Mouse (Mus musculus): ENCODE measurements around the gene Tmem253. TPM values are rescaled to one million over a fixed set of nuclear protein-coding genes. Genes with fewer than 3 reads are reported as not detected.

The Tmem253 gene
- 0.63 and 0.96 TPM in 2 replicates for polyA plus RNA-seq (2015; fragmentation: Nextera tagmentation; extraction: Ambion mirVana)

DNA sequence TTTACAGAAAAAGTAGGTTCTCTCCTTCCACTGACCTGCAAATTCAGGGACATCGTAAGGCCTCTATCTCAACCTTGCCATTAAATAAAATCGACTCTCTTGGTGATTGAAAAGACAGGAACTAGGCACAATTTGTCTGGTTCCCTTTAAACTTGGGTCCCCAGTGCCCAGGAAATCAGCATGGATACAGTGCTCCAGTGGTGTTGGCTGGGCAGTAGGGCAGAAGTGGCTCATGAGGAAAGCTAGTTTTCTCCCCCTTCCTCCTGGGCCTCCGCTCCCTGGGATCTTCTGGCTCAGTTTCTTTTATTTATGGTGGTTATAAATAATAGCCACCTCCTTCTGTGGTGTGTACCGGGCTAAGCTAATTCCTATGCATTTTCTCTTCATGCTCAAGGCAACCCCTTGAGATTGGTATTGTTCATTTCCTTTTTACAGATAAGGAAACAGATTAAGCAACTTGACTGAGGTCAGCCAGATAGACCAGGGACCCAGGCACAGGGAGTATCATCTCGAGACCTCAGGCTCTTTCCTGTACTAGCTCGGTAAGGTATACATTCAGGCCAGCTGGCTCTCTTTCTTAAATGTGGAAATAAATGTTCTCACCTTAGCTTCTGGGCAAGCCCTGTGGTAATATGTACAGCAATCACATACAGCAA is at the start of gene Tmem253:
Gene Tmem253 (plus strand): TSS at position 214 of the 656 bp plus-strand sequence.
- 25% methylated on average over 6 of the region's 6 CpGs for WGBS
- H3K27ac ChIP-seq: peak within 1 kb of the TSS; percentile 99
- no peaks in the 10 kb centered on the region for H3K27me3 ChIP-seq

DNA sequence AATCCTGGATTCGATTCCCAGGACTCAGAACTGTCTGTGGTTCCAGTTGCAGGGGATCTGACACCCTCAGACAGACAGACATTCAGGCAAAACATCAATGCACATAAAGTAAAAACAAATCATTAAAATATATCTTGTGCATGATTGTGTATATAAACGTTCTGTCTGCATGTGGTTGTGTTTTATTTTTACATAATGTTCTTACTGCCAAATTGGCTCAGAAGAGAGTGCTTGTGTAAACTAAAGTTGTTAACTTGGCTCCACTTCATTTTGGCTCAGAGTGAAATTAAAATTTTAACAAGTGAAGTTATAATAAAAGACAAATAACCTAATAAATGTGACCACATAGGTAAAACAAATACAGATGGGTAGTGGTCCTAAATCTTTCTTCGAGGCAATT is 48.1 kb upstream of the Tmem253 start:
- WGBS: 88% methylated on average over 3 of the region's 3 CpGs
- no peaks in the 10 kb centered on the region for H3K36me3 ChIP-seq (ENCODE audit: poor library complexity, severe bottlenecking)
- no peak for ATAC-seq
- H3K27ac ChIP-seq: no peak overlapping the region
- no peak overlapping the region for H3K4me3 ChIP-seq
- no peaks in the 10 kb centered on the region for H3K4me1 ChIP-seq
- no peaks in the 10 kb centered on the region for H3K9me3 ChIP-seq (replicated peaks)
- no peak overlapping the region for H3K9ac ChIP-seq
- no peak overlapping the region for H3K4me2 ChIP-seq
- 0 out of 2 replicates have a peak, but pooled peaks cover 2% of the 10 kb centered on the region for H3K27me3 ChIP-seq

More for the DNA sequence above, at the start of gene Tmem253:
- peak within 1 kb of the TSS; percentile 65 for H3K4me3 ChIP-seq
- no peak for ATAC-seq
- no peaks in the 10 kb centered on the region for H3K36me3 ChIP-seq (ENCODE audit: poor library complexity, severe bottlenecking)
- peaks cover 66% of the 10 kb centered on the region for H3K4me1 ChIP-seq
- H3K4me2 ChIP-seq: peak within 1 kb of the TSS; percentile 74
- H3K9me3 ChIP-seq (replicated peaks): no peaks in the 10 kb centered on the region
- peak within 1 kb of the TSS; percentile 93 for H3K9ac ChIP-seq

DNA sequence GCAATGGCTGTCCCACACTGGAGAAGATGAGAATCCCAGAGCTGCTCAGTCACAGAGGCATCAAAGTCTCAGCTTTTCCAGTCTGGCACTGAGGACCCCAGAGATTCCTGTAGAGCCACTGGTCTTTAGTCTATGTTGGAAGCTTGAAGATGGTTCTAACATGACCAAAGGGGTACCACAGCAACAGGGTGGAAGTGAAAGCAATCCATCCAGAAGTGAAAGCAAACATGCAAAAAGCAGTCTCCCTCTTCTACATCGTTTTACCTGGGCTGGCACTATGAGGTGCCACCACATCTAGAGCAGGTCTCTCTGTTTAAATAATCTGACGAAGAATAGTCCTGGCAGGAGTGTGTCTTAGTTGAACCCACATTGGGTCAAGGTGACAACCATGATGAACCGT is 36.2 kb upstream of the Tmem253 start:
- Histone ChIP-seq H3K27me3 (no peaks in the 10 kb centered on the region), H3K4me1 (peaks cover 11% of the 10 kb centered on the region), H3K4me2 (no peak overlapping the region), H3K9me3 (replicated peaks) (no peaks in the 10 kb centered on the region), H3K4me3 (no peak overlapping the region), H3K9ac (no peak overlapping the region), H3K27ac (no peak overlapping the region), H3K36me3 (ENCODE audit: poor library complexity, severe bottlenecking) (no peaks in the 10 kb centered on the region)
- no peak for ATAC-seq
- 84% methylated on average over 3 of the region's 3 CpGs for WGBS

DNA sequence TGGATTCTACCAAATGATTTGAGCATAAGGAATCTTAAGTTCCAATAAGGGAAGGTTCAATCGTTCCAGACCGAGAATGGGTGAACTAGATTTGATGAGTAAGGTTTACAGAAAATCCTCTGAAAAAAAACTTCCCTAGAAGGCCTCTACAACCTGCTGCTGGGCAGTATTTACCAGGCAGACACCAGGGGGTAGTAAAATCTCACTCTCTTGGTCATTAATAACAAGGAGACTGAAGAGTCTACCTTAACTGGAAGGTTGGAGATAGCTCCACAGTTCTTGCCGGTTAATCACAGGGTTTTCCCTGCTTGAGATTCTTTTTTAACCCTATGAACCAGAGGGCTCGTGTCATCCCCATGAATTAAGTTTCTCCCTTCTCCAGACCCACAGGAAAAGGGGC is 32.2 kb upstream of the Tmem253 start:
- Histone ChIP-seq H3K4me1 (peaks cover 32% of the 10 kb centered on the region), H3K9ac (0 out of 2 replicates have a peak overlapping the region, but pooled peaks have one; percentile 91), H3K4me2 (peak overlapping the region; percentile 95), H3K4me3 (peak overlapping the region; percentile 73; the same call in 1 of the 2 replicates), H3K36me3 (ENCODE audit: poor library complexity, severe bottlenecking) (peaks cover 11% of the 10 kb centered on the region), H3K27ac (no peak overlapping the region), H3K27me3 (no peaks in the 10 kb centered on the region), H3K9me3 (replicated peaks) (no peaks in the 10 kb centered on the region)
- ATAC-seq: no peak
- 62% methylated on average over 4 of the region's 4 CpGs for WGBS

DNA sequence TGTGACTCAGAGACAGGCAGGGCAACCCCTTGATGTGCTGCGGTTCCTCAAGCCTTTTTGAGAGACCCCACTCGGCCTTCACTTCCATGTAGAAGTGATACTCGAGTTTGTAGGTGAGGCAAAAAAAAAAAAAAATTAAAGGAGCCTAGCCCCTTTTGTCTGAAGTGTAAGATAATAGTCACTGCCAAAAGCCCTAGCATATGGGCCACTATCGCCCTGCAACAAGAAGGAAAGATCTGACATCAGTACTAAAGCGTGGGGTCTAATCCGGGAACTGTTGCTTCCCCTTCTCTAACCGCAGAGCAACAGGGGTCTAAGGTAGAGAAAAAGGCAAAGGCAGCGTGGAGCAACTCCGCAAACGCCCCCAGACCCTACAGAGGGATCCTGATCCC is 31.6 kb upstream of the Tmem253 start:
- Histone ChIP-seq H3K9me3 (replicated peaks) (no peaks in the 10 kb centered on the region), H3K4me3 (peak overlapping the region; percentile 73), H3K36me3 (ENCODE audit: poor library complexity, severe bottlenecking) (peaks cover 17% of the 10 kb centered on the region), H3K27me3 (no peaks in the 10 kb centered on the region), H3K4me2 (peak overlapping the region; percentile 95), H3K27ac (peak overlapping the region; percentile 90), H3K4me1 (peaks cover 32% of the 10 kb centered on the region), H3K9ac (peak overlapping the region; percentile 91)
- 6% methylated on average over 10 of the region's 10 CpGs for WGBS
- no peak for ATAC-seq

DNA sequence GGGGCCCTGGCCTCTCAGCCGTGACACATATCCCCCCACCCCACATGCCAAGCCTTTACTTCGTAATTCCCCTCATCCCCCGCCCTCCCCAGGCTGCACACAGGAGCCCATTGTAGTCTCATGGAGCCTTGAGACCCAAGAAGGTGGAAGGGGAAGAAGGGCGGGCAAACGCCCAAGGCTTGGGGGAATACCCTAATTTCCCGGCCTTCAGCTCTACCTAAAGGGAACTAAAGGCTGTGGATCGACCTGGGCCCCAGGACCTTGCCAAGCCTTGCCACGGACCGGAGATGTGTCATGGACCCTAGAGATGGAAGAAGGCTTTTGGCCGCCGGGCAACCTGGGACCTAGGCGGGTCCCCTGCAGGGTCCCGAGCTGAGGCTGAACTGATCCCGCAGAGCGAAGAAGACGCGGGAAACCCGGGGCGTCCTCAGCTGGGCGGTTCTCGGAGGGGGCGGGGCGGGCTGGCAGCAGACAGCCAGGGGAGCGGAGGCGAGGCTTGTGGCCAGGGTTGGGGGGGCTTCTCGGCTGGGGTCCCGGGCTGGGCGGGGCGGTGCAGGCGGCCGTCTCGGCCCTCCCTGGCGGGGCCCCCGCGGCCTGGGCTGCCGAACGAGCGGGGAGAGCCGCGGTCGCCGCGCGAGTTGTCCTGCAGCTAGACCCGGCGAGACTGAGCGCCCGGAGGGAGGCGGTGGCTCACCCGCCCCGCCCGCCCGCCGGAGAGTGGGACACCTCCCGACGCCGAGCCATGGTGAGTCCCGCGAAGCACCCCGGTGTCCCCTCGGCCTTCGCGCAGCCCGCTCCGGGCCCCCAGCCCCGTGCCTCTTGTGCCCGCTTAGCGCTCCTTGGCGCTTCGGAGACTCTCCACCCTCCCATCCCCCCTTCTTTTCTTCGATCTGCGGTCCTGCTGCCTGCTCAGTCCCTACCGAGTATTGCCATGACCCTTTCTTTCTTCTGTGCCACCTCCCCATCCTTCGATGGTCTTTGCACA is 30.9 kb upstream of the Tmem253 start, which contains the start of gene Arhgef40:
Gene Arhgef40 (plus strand): TSS at position 473 of the 985 bp plus-strand sequence.
- WGBS: under 1% methylated on average over 45 of the region's 74 CpGs
- H3K4me3 ChIP-seq: peak within 1 kb of the TSS; percentile 73
- peak within 1 kb of the TSS; percentile 91 for H3K9ac ChIP-seq
- H3K4me2 ChIP-seq: peak within 1 kb of the TSS; percentile 95
- ATAC-seq: peak; percentile 90
- H3K27me3 ChIP-seq: no peaks in the 10 kb centered on the region
- H3K36me3 ChIP-seq (ENCODE audit: poor library complexity, severe bottlenecking): peaks cover 23% of the 10 kb centered on the region
- H3K27ac ChIP-seq: peak within 1 kb of the TSS; percentile 90
- no peaks in the 10 kb centered on the region for H3K9me3 ChIP-seq (replicated peaks)
- H3K4me1 ChIP-seq: peaks cover 32% of the 10 kb centered on the region

DNA sequence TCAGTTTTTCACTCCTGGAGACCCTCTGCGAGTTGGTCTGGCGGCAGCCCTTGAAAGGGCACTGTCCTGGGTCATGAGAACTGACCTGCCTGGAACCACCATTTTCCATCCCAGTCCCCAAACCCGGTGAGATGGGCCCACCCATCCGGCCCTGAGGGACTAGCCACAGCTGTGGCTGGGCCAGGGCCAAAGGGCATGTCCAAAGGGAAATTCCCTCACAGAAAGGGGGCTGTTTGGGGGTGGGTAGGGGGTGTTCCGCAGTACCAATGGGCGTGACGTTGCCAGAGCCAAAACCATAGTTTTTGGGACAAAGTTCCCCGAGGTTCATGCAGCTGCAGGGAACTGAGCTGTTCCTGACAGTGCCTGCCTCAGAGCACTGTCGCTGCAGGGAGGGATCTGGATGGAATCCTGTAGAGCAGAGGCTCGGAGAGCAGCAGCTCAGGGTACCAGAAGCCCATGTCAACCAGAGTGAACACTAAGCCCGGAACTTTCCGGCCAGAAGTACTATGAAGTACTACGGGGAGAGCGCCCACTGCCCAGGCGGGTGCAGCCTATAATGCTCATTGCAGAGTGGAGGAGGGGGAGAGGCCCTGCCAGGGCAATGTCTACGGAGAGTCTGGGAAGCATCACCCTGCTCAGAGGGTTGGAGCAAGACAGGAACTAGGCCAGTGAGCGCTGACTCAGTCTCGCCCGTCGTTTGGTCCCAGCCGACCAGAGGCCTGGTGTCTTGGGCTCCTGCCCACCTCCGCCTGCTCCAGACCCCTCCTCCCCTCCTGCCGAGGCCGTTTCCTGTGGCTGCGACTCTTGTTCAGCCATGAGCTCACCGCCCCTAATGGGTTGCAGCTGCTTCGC is 29.9 kb upstream of the Tmem253 start:
- peaks cover 32% of the 10 kb centered on the region for H3K4me1 ChIP-seq
- no peaks in the 10 kb centered on the region for H3K9me3 ChIP-seq (replicated peaks)
- H3K27me3 ChIP-seq: no peaks in the 10 kb centered on the region
- H3K4me3 ChIP-seq: peak overlapping the region; percentile 73
- H3K36me3 ChIP-seq (ENCODE audit: poor library complexity, severe bottlenecking): peaks cover 33% of the 10 kb centered on the region
- peak overlapping the region; percentile 95 for H3K4me2 ChIP-seq
- peak overlapping the region; percentile 91 for H3K9ac ChIP-seq
- 1% methylated on average over 27 of the region's 27 CpGs for WGBS
- peak overlapping the region; percentile 90 for H3K27ac ChIP-seq
- ATAC-seq: peak; percentile 67

DNA sequence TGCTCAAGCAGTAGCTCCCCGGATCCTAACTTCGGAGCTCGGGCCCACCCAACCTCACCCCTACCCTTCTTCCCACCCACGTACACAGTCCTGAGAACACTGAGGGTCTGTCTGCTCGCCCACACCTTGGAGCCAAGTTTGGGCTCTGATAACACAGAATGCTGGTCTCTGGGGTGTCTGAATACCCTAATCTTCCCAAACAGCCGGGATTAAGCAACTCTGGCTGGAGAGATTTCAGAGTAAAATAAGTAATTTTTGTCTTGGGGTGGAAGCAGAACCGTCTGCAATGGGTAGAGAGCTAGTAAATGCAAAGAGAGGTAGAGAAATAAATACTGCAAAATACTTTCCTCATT is 29.3 kb upstream of the Tmem253 start:
- Histone ChIP-seq H3K27me3 (no peaks in the 10 kb centered on the region), H3K4me1 (peaks cover 32% of the 10 kb centered on the region), H3K4me2 (peak overlapping the region; percentile 95), H3K9ac (peak overlapping the region; percentile 91), H3K27ac (peak overlapping the region; percentile 90), H3K4me3 (peak overlapping the region; percentile 73), H3K36me3 (ENCODE audit: poor library complexity, severe bottlenecking) (peaks cover 39% of the 10 kb centered on the region), H3K9me3 (replicated peaks) (no peaks in the 10 kb centered on the region)
- ATAC-seq: no peak
- 4% methylated on average over 7 of the region's 7 CpGs for WGBS

DNA sequence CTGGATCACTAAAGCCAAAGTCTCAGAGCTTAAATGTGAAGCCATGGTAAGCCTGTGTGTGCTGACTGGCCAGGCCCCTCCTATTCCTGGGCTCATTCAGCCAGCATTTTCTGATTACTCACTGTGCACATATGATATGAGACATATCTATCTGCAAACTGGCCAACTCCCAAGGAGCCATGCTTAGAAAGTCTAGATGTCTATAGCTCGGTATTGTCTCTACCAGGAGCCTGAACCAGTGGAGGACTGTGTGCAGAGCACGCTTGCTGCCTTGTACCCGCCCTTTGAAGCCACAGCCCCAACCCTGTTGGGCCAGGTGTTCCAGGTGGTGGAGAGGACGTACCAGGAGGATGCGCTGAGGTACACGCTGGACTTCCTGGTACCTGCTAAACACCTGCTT is 28.3 kb upstream of the Tmem253 start:
- Histone ChIP-seq H3K4me1 (peaks cover 32% of the 10 kb centered on the region), H3K4me2 (no peak overlapping the region), H3K27ac (no peak overlapping the region), H3K9me3 (replicated peaks) (no peaks in the 10 kb centered on the region), H3K36me3 (ENCODE audit: poor library complexity, severe bottlenecking) (peaks cover 50% of the 10 kb centered on the region), H3K4me3 (no peak overlapping the region), H3K9ac (no peak overlapping the region), H3K27me3 (no peaks in the 10 kb centered on the region)
- no peak for ATAC-seq
- 99% methylated on average over 6 of the region's 6 CpGs for WGBS

DNA sequence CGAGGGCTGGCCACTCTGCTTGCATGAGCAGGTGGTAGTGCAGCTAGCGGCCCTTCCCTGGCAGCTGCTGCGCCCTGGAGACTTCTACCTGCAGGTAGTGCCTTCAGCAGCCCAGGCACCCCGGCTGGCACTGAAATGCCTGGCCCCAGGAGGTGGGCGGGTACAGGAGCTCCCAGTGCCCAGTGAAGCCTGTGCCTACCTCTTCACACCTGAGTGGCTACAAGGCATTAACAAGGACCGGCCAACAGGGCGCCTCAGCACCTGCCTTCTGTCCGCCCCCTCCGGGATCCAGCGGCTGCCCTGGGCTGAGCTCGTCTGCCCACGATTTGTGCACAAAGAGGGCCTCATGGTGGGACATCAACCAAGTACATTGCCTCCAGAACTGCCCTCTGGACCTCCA is 26.7 kb upstream of the Tmem253 start:
- Histone ChIP-seq H3K4me2 (no peak overlapping the region), H3K9ac (no peak overlapping the region), H3K4me3 (no peak overlapping the region), H3K27ac (no peak overlapping the region), H3K36me3 (ENCODE audit: poor library complexity, severe bottlenecking) (peaks cover 63% of the 10 kb centered on the region), H3K4me1 (peaks cover 26% of the 10 kb centered on the region), H3K27me3 (no peaks in the 10 kb centered on the region), H3K9me3 (replicated peaks) (no peaks in the 10 kb centered on the region)
- no peak for ATAC-seq
- WGBS: 75% methylated on average over 12 of the region's 12 CpGs

DNA sequence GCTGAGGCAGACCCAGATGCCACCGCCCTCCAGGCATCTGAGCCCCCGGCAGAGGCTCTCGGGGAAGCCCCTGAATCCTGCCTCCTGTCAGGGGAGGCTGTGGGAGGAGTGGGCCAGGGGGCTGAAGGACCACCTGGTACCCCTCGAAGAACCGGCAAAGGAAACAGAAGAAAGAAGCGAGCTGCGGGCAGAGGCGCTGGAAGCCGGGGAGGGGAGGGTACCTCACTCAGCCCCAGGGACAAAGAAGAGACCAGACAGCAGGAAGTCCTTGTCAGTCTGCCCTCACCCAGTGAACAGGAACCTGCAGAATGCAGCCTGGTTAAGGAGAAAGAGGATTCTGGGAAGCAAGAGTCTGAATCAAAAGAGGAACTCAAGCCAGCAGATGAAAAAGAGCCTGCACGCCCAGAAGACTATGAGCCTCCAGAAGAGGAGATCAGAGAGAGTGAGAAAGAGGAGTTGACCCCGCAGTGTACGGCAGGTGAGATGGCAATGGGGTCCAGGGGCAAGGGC is 25.9 kb upstream of the Tmem253 start:
- no peaks in the 10 kb centered on the region for H3K27me3 ChIP-seq
- WGBS: 63% methylated on average over 12 of the region's 12 CpGs
- H3K9me3 ChIP-seq (replicated peaks): no peaks in the 10 kb centered on the region
- no peak for ATAC-seq
- peaks cover 71% of the 10 kb centered on the region for H3K36me3 ChIP-seq (ENCODE audit: poor library complexity, severe bottlenecking)
- no peak overlapping the region for H3K4me3 ChIP-seq
- peaks cover 20% of the 10 kb centered on the region for H3K4me1 ChIP-seq
- no peak overlapping the region for H3K27ac ChIP-seq
- H3K9ac ChIP-seq: no peak overlapping the region; the same call in 1 of the 2 replicates
- H3K4me2 ChIP-seq: no peak overlapping the region
